Mouse (Mus musculus): ENCODE measurements around the gene Higd1c. TPM values are rescaled to one million over a fixed set of nuclear protein-coding genes. Genes with fewer than 3 reads are reported as not detected.
"Not testable (repeated sequence)": the region's sequence is repeated elsewhere in the genome, so short reads cannot be mapped to it uniquely, and the experiment has no call there.

Gene Higd1c
- polyA plus RNA-seq, 1 experiment, result not detected

GRCm38 (mm10) chr15:100414942-100415341 lies 50.6 kb downstream of the Higd1c start:
- peaks cover 16% of the 10 kb centered on the region for H3K4me1 ChIP-seq (ENCODE audit: control insufficient read depth, insufficient read depth, low read length)
- H3K27ac ChIP-seq (ENCODE audit: insufficient read depth, low read depth, low read length), result no peak overlapping the region
- no peak overlapping the region for H3K4me3 ChIP-seq (ENCODE audit: insufficient read depth, low read depth, low read length)
- TF ChIP-seq CTCF (IDR thresholded peaks at IDR 0.05; ENCODE audit: insufficient read depth, low read depth, low read length) (no peak), POLR2A (IDR thresholded peaks at IDR 0.05; ENCODE audit: insufficient read depth, low read depth, low read length) (no peak)
- WGBS, result 91% methylated on average over 13 of the region's 13 CpGs

- Histone ChIP-seq H3K4me1 (ENCODE audit: control insufficient read depth, insufficient read depth, low read length) (peaks cover 18% of the 10 kb centered on the region), H3K27ac (ENCODE audit: insufficient read depth, low read depth, low read length) (no peak overlapping the region), H3K4me3 (ENCODE audit: insufficient read depth, low read depth, low read length) (no peak overlapping the region)
- 86% methylated on average over 8 of the region's 8 CpGs for WGBS
- TF ChIP-seq POLR2A (IDR thresholded peaks at IDR 0.05; ENCODE audit: insufficient read depth, low read depth, low read length) (no peak), CTCF (IDR thresholded peaks at IDR 0.05; ENCODE audit: insufficient read depth, low read depth, low read length) (no peak)
Observed at GRCm38 (mm10) chr15:100415684-100416083, 51.3 kb downstream of the Higd1c start.

- WGBS, result 85% methylated on average over 9 of the region's 9 CpGs
- Histone ChIP-seq H3K4me3 (ENCODE audit: insufficient read depth, low read depth, low read length) (no peak overlapping the region), H3K4me1 (ENCODE audit: control insufficient read depth, insufficient read depth, low read length) (peaks cover 23% of the 10 kb centered on the region), H3K27ac (ENCODE audit: insufficient read depth, low read depth, low read length) (no peak overlapping the region)
- no peak for TF ChIP-seq CTCF (IDR thresholded peaks at IDR 0.05; ENCODE audit: insufficient read depth, low read depth, low read length)
- no peak for TF ChIP-seq POLR2A (IDR thresholded peaks at IDR 0.05; ENCODE audit: insufficient read depth, low read depth, low read length)
Observed at GRCm38 (mm10) chr15:100417854-100418450, 53.6 kb downstream of the Higd1c start.

- Histone ChIP-seq H3K27ac (ENCODE audit: insufficient read depth, low read depth, low read length) (peak overlapping the region; percentile 12; the same call in 1 of the 2 replicates), H3K4me3 (ENCODE audit: insufficient read depth, low read depth, low read length) (no peak overlapping the region), H3K4me1 (ENCODE audit: control insufficient read depth, insufficient read depth, low read length) (peaks cover 26% of the 10 kb centered on the region)
- WGBS, result 48% methylated on average over 8 of the region's 8 CpGs
- TF ChIP-seq CTCF (IDR thresholded peaks at IDR 0.05; ENCODE audit: insufficient read depth, low read depth, low read length) (no peak), POLR2A (IDR thresholded peaks at IDR 0.05; ENCODE audit: insufficient read depth, low read depth, low read length) (no peak)
Observed at GRCm38 (mm10) chr15:100419311-100419710, 55.0 kb downstream of the Higd1c start.

GRCm38 (mm10) chr15:100419901-100420745 lies 55.8 kb downstream of the Higd1c start:
- H3K27ac ChIP-seq (ENCODE audit: insufficient read depth, low read depth, low read length), result 0 out of 2 replicates have a peak overlapping the region, but pooled peaks have one; percentile 12
- peaks cover 23% of the 10 kb centered on the region for H3K4me1 ChIP-seq (ENCODE audit: control insufficient read depth, insufficient read depth, low read length)
- TF ChIP-seq POLR2A (IDR thresholded peaks at IDR 0.05; ENCODE audit: insufficient read depth, low read depth, low read length) (no peak), CTCF (IDR thresholded peaks at IDR 0.05; ENCODE audit: insufficient read depth, low read depth, low read length) (no peak)
- H3K4me3 ChIP-seq (ENCODE audit: insufficient read depth, low read depth, low read length), result no peak overlapping the region
- 63% methylated on average over 9 of the region's 9 CpGs for WGBS

- H3K4me1 ChIP-seq (ENCODE audit: control insufficient read depth, insufficient read depth, low read length), result peaks cover 22% of the 10 kb centered on the region
- no peak for TF ChIP-seq CTCF (IDR thresholded peaks at IDR 0.05; ENCODE audit: insufficient read depth, low read depth, low read length)
- no peak overlapping the region for H3K27ac ChIP-seq (ENCODE audit: insufficient read depth, low read depth, low read length)
- WGBS, result 21% methylated on average over 8 of the region's 8 CpGs
- peak overlapping the region; percentile 8; the same call in 1 of the 2 replicates for H3K4me3 ChIP-seq (ENCODE audit: insufficient read depth, low read depth, low read length)
Observed at GRCm38 (mm10) chr15:100421059-100421757, 56.9 kb downstream of the Higd1c start.

GRCm38 (mm10) chr15:100421758-100422197 lies 57.4 kb downstream of the Higd1c start, which contains the start of gene Gm5475:
TSS of gene Gm5475 (plus strand) at chr15:100422147.
- H3K27ac ChIP-seq (ENCODE audit: insufficient read depth, low read depth, low read length), result not testable (repeated sequence)

DNA sequence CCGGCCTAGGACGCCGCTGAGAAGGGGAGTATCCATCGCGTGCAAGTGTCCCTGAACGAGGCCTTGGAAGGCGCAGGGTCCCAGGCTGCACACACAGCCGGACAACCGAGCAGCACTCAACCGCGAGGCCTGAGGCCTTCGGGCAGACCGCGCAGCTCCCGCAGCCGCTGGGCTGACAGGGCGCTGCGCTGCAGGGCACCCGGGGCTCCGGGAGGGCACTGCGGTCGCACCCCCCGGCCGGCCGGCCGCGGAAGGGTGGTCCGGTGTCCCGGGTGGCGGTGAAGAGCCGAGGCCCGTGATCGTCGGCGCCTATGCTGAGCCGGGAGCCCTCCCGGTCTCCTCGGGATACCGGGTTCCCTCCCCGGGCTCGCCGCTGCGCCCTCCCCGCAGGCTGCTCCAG lies 58.1 kb downstream of the Higd1c start:
- Histone ChIP-seq H3K4me1 (ENCODE audit: control insufficient read depth, insufficient read depth, low read length) (peaks cover 22% of the 10 kb centered on the region), H3K4me3 (ENCODE audit: insufficient read depth, low read depth, low read length) (peak overlapping the region; percentile 86), H3K27ac (ENCODE audit: insufficient read depth, low read depth, low read length) (no peak overlapping the region)
- under 1% methylated on average over 44 of the region's 44 CpGs for whole genome bisulfite sequencing
- no peak for TF ChIP-seq CTCF (IDR thresholded peaks at IDR 0.05; ENCODE audit: insufficient read depth, low read depth, low read length)
- TF ChIP-seq POLR2A (IDR thresholded peaks at IDR 0.05; ENCODE audit: insufficient read depth, low read depth, low read length), result no peak

More at GRCm38 (mm10) chr15:100421758-100422197, 57.4 kb downstream of the Higd1c start, which contains the start of gene Gm5475:
- H3K4me1 ChIP-seq (ENCODE audit: control insufficient read depth, insufficient read depth, low read length), result peaks cover 22% of the 10 kb centered on the region
- peak within 1 kb of the TSS; percentile 86 for H3K4me3 ChIP-seq (ENCODE audit: insufficient read depth, low read depth, low read length)
- 20% methylated on average over 3 of the region's 3 CpGs for WGBS
